Mouse (Mus musculus) ES-Bruce4 (cell line): ENCODE measurements around the gene Qser1.

Source experiments
- CTCF ChIP-seq: IDR thresholded peaks from one replicate; pipeline ENCODE4 v1.8.1; 2011; ENCODE audit warnings: low read depth, low read length
- EP300 ChIP-seq: IDR thresholded peaks from 2 replicates; pipeline ENCODE4 v1.6.1; 2011; ENCODE audit warnings: low read depth, low read length; ENCODE audit not compliant: insufficient read depth
- POLR2A ChIP-seq: IDR thresholded peaks from one replicate; pipeline ENCODE4 v1.8.1; 2011; ENCODE audit warnings: low read length; ENCODE audit not compliant: insufficient read depth

- TF ChIP-seq CTCF (no peak), POLR2A (no peak), EP300 (peak; percentile 56; the same call in 1 of the 2 replicates)
Measured at GRCm38 (mm10) chr2:104859060-104859459, 42.5 kb upstream of the Qser1 start.
